Mouse (Mus musculus) heart, embryonic 12.5 days (tissue): ENCODE measurements at regions not wholly inside any gene's neighbourhood (a gene's known extent, or its start where the extent isn't known, plus 50 kb on each side); places are given as distances from the start of the nearest gene placed in this dataset.

Source experiments
- ATAC-seq: fragments of 200-750 bp; cut with Nextera tagmentation; 2 replicates; pipeline ENCODE4 v1.8.0; 2017; ENCODE audit warnings: moderate TSS enrichment, moderate library complexity; ENCODE audit not compliant: insufficient number of reproducible peaks, low FRiP score
- H3K27ac ChIP-seq: fragments of 300-500 bp; sonication (generic); 2 replicates; pipeline ENCODE4 v1.5.1; 2016; ENCODE audit warnings: mild to moderate bottlenecking, moderate library complexity; ENCODE audit not compliant: poor library complexity, severe bottlenecking
- H3K27me3 ChIP-seq: fragments of 300-500 bp; sonication (generic); replicated peaks from 2 replicates; pipeline ENCODE4 v1.6.1; 2016; ENCODE audit warnings: mild to moderate bottlenecking, moderate library complexity
- H3K36me3 ChIP-seq: fragments of 300-500 bp; sonication (generic); 2 replicates; pipeline ENCODE4 v1.6.1; 2016; ENCODE audit warnings: mild to moderate bottlenecking, moderate library complexity
- H3K4me1 ChIP-seq: fragments of 300-500 bp; sonication (generic); replicated peaks from 2 replicates; pipeline ENCODE4 v1.6.1; 2016; ENCODE audit warnings: mild to moderate bottlenecking
- H3K4me2 ChIP-seq: fragments of 300-500 bp; sonication (generic); 2 replicates; pipeline ENCODE4 v1.6.1; 2016; ENCODE audit warnings: mild to moderate bottlenecking, moderate library complexity
- H3K4me3 ChIP-seq: fragments of 300-500 bp; sonication (generic); 2 replicates; pipeline ENCODE4 v1.5.1; 2016; ENCODE audit warnings: mild to moderate bottlenecking
- H3K9ac ChIP-seq: fragments of 300-500 bp; sonication (generic); 2 replicates; pipeline ENCODE4 v1.6.1; 2016; ENCODE audit warnings: mild to moderate bottlenecking, moderate library complexity
- H3K9me3 ChIP-seq: fragments of 300-500 bp; sonication (generic); replicated peaks from 2 replicates; pipeline ENCODE4 v1.6.1; 2016; ENCODE audit warnings: mild to moderate bottlenecking, moderate library complexity
- WGBS: fragments of 180-500 bp; shearing (Covaris S2); methylation state at CpG from one replicate; pipeline ENCODE4 v1.1.7; 2016; 5-methylcytosine and 5-hydroxymethylcytosine counted together

GRCm38 (mm10) chr14:86395068-86395467 lies 746.0 kb downstream of the Diaph3 start:
- ATAC-seq, result no peak
- no peaks in the 10 kb centered on the region for H3K36me3 ChIP-seq
- H3K27ac ChIP-seq, result no peak overlapping the region
- H3K4me1 ChIP-seq, result no peaks in the 10 kb centered on the region
- peaks cover 11% of the 10 kb centered on the region for H3K27me3 ChIP-seq
- 72% methylated on average over 7 of the region's 7 CpGs for WGBS
- H3K9me3 ChIP-seq, result no peaks in the 10 kb centered on the region
- no peak overlapping the region for H3K9ac ChIP-seq
- H3K4me3 ChIP-seq, result no peak overlapping the region
- no peak overlapping the region for H3K4me2 ChIP-seq

GRCm38 (mm10) chr14:86385136-86385535 lies 755.9 kb downstream of the Diaph3 start:
- no peak overlapping the region for H3K4me2 ChIP-seq
- 77% methylated on average over 6 of the region's 6 CpGs for WGBS
- ATAC-seq, result no peak
- H3K27me3 ChIP-seq, result no peaks in the 10 kb centered on the region
- H3K4me1 ChIP-seq, result no peaks in the 10 kb centered on the region
- H3K4me3 ChIP-seq, result no peak overlapping the region
- H3K36me3 ChIP-seq, result no peaks in the 10 kb centered on the region
- no peak overlapping the region for H3K9ac ChIP-seq
- H3K27ac ChIP-seq, result no peak overlapping the region
- no peaks in the 10 kb centered on the region for H3K9me3 ChIP-seq

- H3K9me3 ChIP-seq, result no peaks in the 10 kb centered on the region
- 82% methylated on average over 2 of the region's 2 CpGs for WGBS
- ATAC-seq, result peak; percentile 36; the same call in 1 of the 2 replicates
Measured at GRCm38 (mm10) chr14:86365032-86365431, 776.0 kb downstream of the Diaph3 start.

GRCm38 (mm10) chr14:86360423-86361059 lies 780.5 kb downstream of the Diaph3 start:
- Histone ChIP-seq H3K4me2 (no peak overlapping the region), H3K9ac (no peak overlapping the region), H3K4me3 (no peak overlapping the region), H3K36me3 (no peaks in the 10 kb centered on the region), H3K27me3 (no peaks in the 10 kb centered on the region), H3K27ac (no peak overlapping the region), H3K9me3 (no peaks in the 10 kb centered on the region), H3K4me1 (0 out of 2 replicates have a peak, but pooled peaks cover 4% of the 10 kb centered on the region)
- ATAC-seq, result no peak
- WGBS, result 45% methylated on average over 7 of the region's 7 CpGs

More at GRCm38 (mm10) chr14:86365032-86365431, 776.0 kb downstream of the Diaph3 start:
- Histone ChIP-seq H3K27me3 (no peaks in the 10 kb centered on the region), H3K9ac (no peak overlapping the region), H3K4me3 (no peak overlapping the region), H3K27ac (no peak overlapping the region), H3K4me1 (0 out of 2 replicates have a peak, but pooled peaks cover 4% of the 10 kb centered on the region), H3K4me2 (no peak overlapping the region), H3K36me3 (no peaks in the 10 kb centered on the region)

GRCm38 (mm10) chr14:86358584-86358983 lies 782.5 kb downstream of the Diaph3 start:
- Histone ChIP-seq H3K27me3 (no peaks in the 10 kb centered on the region), H3K4me3 (no peak overlapping the region), H3K9ac (no peak overlapping the region), H3K4me1 (no peaks in the 10 kb centered on the region), H3K4me2 (no peak overlapping the region), H3K9me3 (no peaks in the 10 kb centered on the region), H3K36me3 (no peaks in the 10 kb centered on the region), H3K27ac (no peak overlapping the region)
- ATAC-seq, result no peak
- WGBS, result 80% methylated on average over 6 of the region's 6 CpGs

GRCm38 (mm10) chr14:86350526-86350925 lies 790.5 kb downstream of the Diaph3 start:
- Histone ChIP-seq H3K36me3 (no peaks in the 10 kb centered on the region), H3K27me3 (no peaks in the 10 kb centered on the region), H3K9ac (no peak overlapping the region), H3K27ac (no peak overlapping the region), H3K4me3 (no peak overlapping the region), H3K4me2 (no peak overlapping the region), H3K4me1 (no peaks in the 10 kb centered on the region), H3K9me3 (no peaks in the 10 kb centered on the region)
- WGBS, result 39% methylated on average over 1 of the region's 1 CpGs
- ATAC-seq, result no peak

- Histone ChIP-seq H3K27ac (no peak overlapping the region), H3K4me2 (no peak overlapping the region), H3K4me3 (no peak overlapping the region), H3K27me3 (no peaks in the 10 kb centered on the region), H3K9ac (no peak overlapping the region), H3K4me1 (no peaks in the 10 kb centered on the region), H3K36me3 (no peaks in the 10 kb centered on the region), H3K9me3 (no peaks in the 10 kb centered on the region)
- 65% methylated on average over 6 of the region's 6 CpGs for WGBS
- no peak for ATAC-seq
Measured at GRCm38 (mm10) chr14:86339007-86339406, 802.0 kb downstream of the Diaph3 start.

- H3K27me3 ChIP-seq, result no peaks in the 10 kb centered on the region
- 87% methylated on average over 5 of the region's 5 CpGs for WGBS
- H3K4me2 ChIP-seq, result no peak overlapping the region
- H3K4me1 ChIP-seq, result no peaks in the 10 kb centered on the region
- no peak overlapping the region for H3K4me3 ChIP-seq
- H3K9ac ChIP-seq, result no peak overlapping the region
- no peak overlapping the region for H3K27ac ChIP-seq
- no peaks in the 10 kb centered on the region for H3K9me3 ChIP-seq
- ATAC-seq, result no peak
- H3K36me3 ChIP-seq, result no peaks in the 10 kb centered on the region
Measured at GRCm38 (mm10) chr14:86337052-86337451, 804.0 kb downstream of the Diaph3 start.

GRCm38 (mm10) chr14:86335284-86335683 lies 805.8 kb downstream of the Diaph3 start:
- Histone ChIP-seq H3K4me2 (no peak overlapping the region), H3K9me3 (no peaks in the 10 kb centered on the region), H3K4me3 (no peak overlapping the region), H3K27me3 (no peaks in the 10 kb centered on the region), H3K27ac (no peak overlapping the region), H3K9ac (no peak overlapping the region), H3K36me3 (no peaks in the 10 kb centered on the region), H3K4me1 (no peaks in the 10 kb centered on the region)
- 27% methylated on average over 2 of the region's 2 CpGs for WGBS
- ATAC-seq, result no peak

GRCm38 (mm10) chr14:86329176-86329575 lies 811.9 kb downstream of the Diaph3 start:
- no peaks in the 10 kb centered on the region for H3K9me3 ChIP-seq
- H3K4me2 ChIP-seq, result peak overlapping the region; percentile 48
- no peaks in the 10 kb centered on the region for H3K36me3 ChIP-seq
- no peak overlapping the region for H3K9ac ChIP-seq
- H3K4me3 ChIP-seq, result peak overlapping the region; percentile 19
- no peak for ATAC-seq
- WGBS, result 41% methylated on average over 3 of the region's 3 CpGs
- H3K4me1 ChIP-seq, result no peaks in the 10 kb centered on the region
- H3K27me3 ChIP-seq, result no peaks in the 10 kb centered on the region
- H3K27ac ChIP-seq, result no peak overlapping the region

GRCm38 (mm10) chr14:86327646-86328045 lies 813.4 kb downstream of the Diaph3 start:
- WGBS, result 74% methylated on average over 9 of the region's 9 CpGs

GRCm38 (mm10) chr14:86322365-86322764 lies 818.7 kb downstream of the Diaph3 start:
- Histone ChIP-seq H3K4me2 (0 out of 2 replicates have a peak overlapping the region, but pooled peaks have one; percentile 13), H3K27me3 (no peaks in the 10 kb centered on the region), H3K36me3 (no peaks in the 10 kb centered on the region), H3K9ac (no peak overlapping the region), H3K27ac (0 out of 2 replicates have a peak overlapping the region, but pooled peaks have one; percentile 21), H3K4me1 (no peaks in the 10 kb centered on the region; the same call in 1 of the 2 replicates), H3K4me3 (no peak overlapping the region), H3K9me3 (no peaks in the 10 kb centered on the region)
- 29% methylated on average over 7 of the region's 7 CpGs for WGBS
- no peak for ATAC-seq

More at GRCm38 (mm10) chr14:86327646-86328045, 813.4 kb downstream of the Diaph3 start:
- Histone ChIP-seq H3K36me3 (no peaks in the 10 kb centered on the region), H3K9ac (no peak overlapping the region), H3K27me3 (no peaks in the 10 kb centered on the region), H3K4me3 (no peak overlapping the region), H3K9me3 (no peaks in the 10 kb centered on the region), H3K4me2 (no peak overlapping the region), H3K4me1 (no peaks in the 10 kb centered on the region), H3K27ac (no peak overlapping the region)
- no peak for ATAC-seq
